Mouse (Mus musculus) heart, embryonic 13.5 days (tissue): ENCODE results near the gene Med29. TPM values are rescaled to one million over a fixed set of nuclear protein-coding genes. Genes with fewer than 3 reads are reported as not detected.
"Not testable (repeated sequence)": the region's sequence is repeated elsewhere in the genome, so short reads cannot be mapped to it uniquely, and the experiment has no call there.

Source experiments
- ATAC-seq: fragments of 200-750 bp; cut with Nextera tagmentation; 2 replicates; pipeline ENCODE4 v1.8.0; 2017; ENCODE audit warnings: moderate TSS enrichment; ENCODE audit not compliant: insufficient number of reproducible peaks, low FRiP score, low TSS enrichment; ENCODE audit errors: extremely low read depth
- H3K27ac ChIP-seq: fragments of 300-500 bp; sonication (generic); replicated peaks from 2 replicates; pipeline ENCODE4 v1.5.1; 2015; ENCODE audit warnings: moderate library complexity, mild to moderate bottlenecking, inconsistent platforms
- H3K27me3 ChIP-seq: fragments of 300-500 bp; sonication (generic); replicated peaks from 2 replicates; pipeline ENCODE4 v1.6.1; 2015; ENCODE audit warnings: mild to moderate bottlenecking, inconsistent platforms
- H3K36me3 ChIP-seq: fragments of 300-500 bp; sonication (generic); 2 replicates; pipeline ENCODE4 v1.6.1; 2015; ENCODE audit warnings: mild to moderate bottlenecking, inconsistent platforms
- H3K4me1 ChIP-seq: fragments of 300-500 bp; sonication (generic); 2 replicates; pipeline ENCODE4 v1.6.1; 2015; ENCODE audit warnings: inconsistent platforms
- H3K4me2 ChIP-seq: fragments of 300-500 bp; sonication (generic); 2 replicates; pipeline ENCODE4 v1.6.1; 2015; ENCODE audit warnings: inconsistent platforms, mild to moderate bottlenecking, moderate library complexity
- H3K4me3 ChIP-seq: fragments of 300-500 bp; sonication (generic); 2 replicates; pipeline ENCODE4 v1.5.1; 2015; ENCODE audit warnings: moderate library complexity, mild to moderate bottlenecking, inconsistent platforms
- H3K9ac ChIP-seq: fragments of 300-500 bp; sonication (generic); 2 replicates; pipeline ENCODE4 v1.6.1; 2015; ENCODE audit warnings: inconsistent platforms, mild to moderate bottlenecking, moderate library complexity
- H3K9me3 ChIP-seq: fragments of 300-500 bp; sonication (generic); 2 replicates; pipeline ENCODE4 v1.6.1; 2016; ENCODE audit warnings: inconsistent platforms
- WGBS: fragments of 180-500 bp; shearing (Covaris S2); methylation state at CpG from one replicate; pipeline ENCODE4 v1.1.7; 2015; ENCODE audit warnings: mixed read lengths; 5-methylcytosine and 5-hydroxymethylcytosine counted together
- polyA plus RNA-seq: library from polyadenylated mRNA; unstranded; fragments of >200 nt; fragmentation: Nextera tagmentation; extraction: Ambion mirVana; gene quantifications from 2 replicates; pipeline ENCODE4 v1.2.1, GENCODE M21; 2015

Med29 gene
- polyA plus RNA-seq, 1 experiment from 2014 or later: 49.9 TPM

DNA sequence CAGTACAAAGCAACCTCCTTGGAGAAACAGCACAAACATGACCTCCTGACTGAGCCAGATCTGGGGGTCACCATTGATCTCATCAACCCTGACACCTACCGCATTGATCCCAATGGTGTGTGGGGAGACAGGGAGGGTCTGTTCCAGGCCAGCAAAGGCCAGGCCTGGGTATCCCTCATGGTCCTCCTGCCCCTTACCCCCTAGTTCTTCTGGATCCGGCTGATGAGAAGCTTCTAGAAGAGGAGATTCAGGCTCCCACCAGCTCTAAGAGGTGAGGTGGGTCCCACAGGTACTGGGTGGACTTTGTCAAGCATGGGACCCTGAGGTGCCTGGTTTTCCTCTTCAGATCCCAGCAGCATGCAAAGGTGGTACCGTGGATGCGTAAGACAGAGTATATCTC, 2.9 kb upstream of the Med29 start:
- Histone ChIP-seq H3K9ac (no peak overlapping the region), H3K36me3 (peaks cover 66% of the 10 kb centered on the region), H3K27ac (no peak overlapping the region), H3K4me1 (peaks cover 16% of the 10 kb centered on the region), H3K9me3 (no peaks in the 10 kb centered on the region), H3K4me3 (no peak overlapping the region), H3K27me3 (no peaks in the 10 kb centered on the region), H3K4me2 (no peak overlapping the region)
- ATAC-seq: no peak
- 94% methylated on average over 4 of the region's 4 CpGs for WGBS

DNA sequence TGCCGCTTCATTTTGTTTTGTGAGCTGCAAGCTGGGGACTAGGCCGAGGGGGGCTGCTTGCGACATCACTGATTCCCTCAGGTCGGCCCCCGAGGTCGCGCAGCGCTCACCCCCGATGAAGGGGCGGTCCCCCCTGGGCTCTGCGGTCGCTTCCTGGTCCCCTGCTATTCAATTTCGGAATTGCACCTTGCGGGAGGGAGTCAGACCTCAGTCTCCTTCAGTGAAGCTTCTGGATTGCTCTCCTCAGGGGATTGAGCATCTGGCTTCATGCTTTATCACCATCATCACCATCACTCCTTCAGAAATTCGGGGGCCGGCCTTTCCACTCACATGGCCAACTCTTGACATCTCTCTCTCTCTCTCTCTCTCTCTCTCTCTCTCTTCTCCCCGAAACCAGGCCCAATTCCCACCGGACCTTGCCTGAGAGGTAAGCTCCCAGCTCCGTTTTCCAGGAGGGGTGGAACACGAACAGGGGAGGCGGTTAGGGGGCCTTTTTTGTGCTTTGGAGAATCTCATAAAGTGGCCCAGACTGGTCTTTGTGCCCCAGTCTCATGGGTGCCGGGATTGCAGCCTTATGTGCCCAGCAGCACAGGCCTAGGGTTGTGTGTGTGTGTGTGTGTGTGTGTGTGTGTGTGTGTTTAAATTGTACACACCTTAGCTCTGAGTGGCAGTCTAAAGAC, 904 bp upstream of the Med29 start:
- WGBS: 8% methylated on average over 22 of the region's 22 CpGs
- ATAC-seq: no peak
- H3K36me3 ChIP-seq: peaks cover 67% of the 10 kb centered on the region
- H3K27me3 ChIP-seq: no peaks in the 10 kb centered on the region
- peaks cover 16% of the 10 kb centered on the region for H3K4me1 ChIP-seq
- peak overlapping the region; percentile 75 for H3K4me3 ChIP-seq
- no peaks in the 10 kb centered on the region for H3K9me3 ChIP-seq
- peak overlapping the region; percentile 86 for H3K9ac ChIP-seq
- peak overlapping the region; percentile 82 for H3K4me2 ChIP-seq
- H3K27ac ChIP-seq: peak overlapping the region; percentile 76

DNA sequence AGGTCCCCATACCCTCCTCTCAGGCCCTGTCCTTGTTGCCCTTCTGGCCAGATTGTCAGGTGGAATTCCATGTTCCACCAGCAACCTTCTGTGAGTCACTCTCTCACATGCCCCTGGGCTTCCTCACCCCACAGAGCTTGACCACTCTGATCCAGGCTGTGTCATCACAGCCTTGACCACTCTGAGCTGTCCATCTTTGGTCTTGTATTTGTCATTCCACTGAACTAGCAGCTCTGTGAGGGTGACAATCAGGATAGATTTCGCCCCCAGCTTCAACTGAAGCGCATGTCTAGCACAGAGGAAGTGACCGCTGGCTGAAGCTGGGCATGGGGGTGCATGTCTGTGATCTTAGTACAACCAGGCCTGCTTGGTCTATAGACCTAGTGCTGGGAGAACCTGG, 2.2 kb downstream of the Med29 start:
- H3K4me3 ChIP-seq: no peak overlapping the region
- WGBS: 96% methylated on average over 3 of the region's 3 CpGs
- no peaks in the 10 kb centered on the region for H3K27me3 ChIP-seq
- no peaks in the 10 kb centered on the region for H3K9me3 ChIP-seq
- peaks cover 20% of the 10 kb centered on the region for H3K4me1 ChIP-seq
- ATAC-seq: no peak
- H3K9ac ChIP-seq: no peak overlapping the region
- peaks cover 59% of the 10 kb centered on the region for H3K36me3 ChIP-seq
- H3K4me2 ChIP-seq: no peak overlapping the region
- no peak overlapping the region for H3K27ac ChIP-seq

DNA sequence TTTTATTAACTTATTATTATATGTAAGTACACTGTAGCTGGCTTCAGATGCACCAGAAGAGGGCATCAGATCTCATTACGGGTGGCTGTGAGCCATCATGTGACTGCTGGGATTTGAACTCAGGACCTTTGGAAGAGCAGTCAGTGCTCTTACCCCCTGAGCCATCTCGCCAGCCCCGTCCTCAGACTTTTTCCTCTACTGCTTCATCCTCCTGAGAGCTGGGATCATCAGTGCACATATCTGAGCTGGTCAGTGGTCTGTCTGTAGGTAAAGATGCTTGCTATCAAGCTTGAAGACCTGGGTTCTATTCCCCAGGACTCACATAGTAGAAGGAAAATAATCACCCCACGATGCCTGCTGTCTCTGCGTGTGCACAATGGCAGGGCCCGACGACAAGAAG, 5.1 kb downstream of the Med29 start:
- not testable (repeated sequence) for H3K27ac ChIP-seq, H3K9me3 ChIP-seq, H3K4me2 ChIP-seq, H3K9ac ChIP-seq, H3K4me3 ChIP-seq, ATAC-seq, H3K27me3 ChIP-seq
- 84% methylated on average over 7 of the region's 7 CpGs for WGBS
- peaks cover 54% of the 10 kb centered on the region for H3K36me3 ChIP-seq
- H3K4me1 ChIP-seq: peaks cover 29% of the 10 kb centered on the region

DNA sequence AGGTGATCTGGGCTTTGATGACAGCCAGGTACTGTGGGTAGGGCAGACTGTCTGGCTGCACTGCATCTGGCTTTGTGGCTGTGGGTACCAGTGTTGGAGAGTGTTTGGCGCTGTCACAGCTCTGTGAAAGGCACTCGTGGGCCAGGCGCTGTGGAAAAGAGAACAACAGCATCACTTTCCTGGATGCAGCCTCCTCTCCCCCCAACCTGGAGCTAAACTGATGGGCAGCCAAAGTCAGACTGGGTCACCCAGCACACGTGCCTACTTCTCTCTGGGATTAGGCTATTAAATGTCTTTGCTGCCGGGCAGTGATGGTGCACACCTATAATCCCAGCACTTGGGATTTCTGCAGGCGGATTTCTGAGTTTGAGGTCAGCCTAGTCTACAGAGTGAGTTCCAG, 5.6 kb downstream of the Med29 start:
- ATAC-seq, H3K9ac ChIP-seq, H3K9me3 ChIP-seq, H3K27me3 ChIP-seq, H3K4me2 ChIP-seq, H3K27ac ChIP-seq, H3K4me3 ChIP-seq: not testable (repeated sequence)
- H3K4me1 ChIP-seq: peaks cover 31% of the 10 kb centered on the region
- H3K36me3 ChIP-seq: peaks cover 54% of the 10 kb centered on the region
- WGBS: 78% methylated on average over 6 of the region's 6 CpGs

DNA sequence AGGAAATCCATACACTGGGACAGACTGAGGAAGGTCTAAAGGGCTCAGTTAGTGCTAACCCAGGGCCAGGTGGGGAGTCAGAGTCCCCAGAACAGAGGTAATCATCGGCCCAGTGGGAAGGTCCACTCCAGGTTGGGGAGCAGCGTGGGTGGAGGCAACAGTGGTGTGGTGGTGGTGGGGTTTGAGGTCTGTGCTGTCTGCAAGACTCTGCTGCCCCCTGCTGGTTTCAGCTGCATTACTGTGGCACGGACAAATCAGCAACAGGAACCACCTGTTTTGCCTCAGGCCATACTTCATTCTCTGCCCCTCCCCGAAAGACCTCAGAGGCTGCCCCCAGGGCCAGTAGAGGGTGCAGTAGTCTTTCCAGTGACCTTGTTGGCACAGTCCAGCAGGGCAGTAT, 6.0 kb downstream of the Med29 start:
- H3K4me2 ChIP-seq: no peak overlapping the region
- no peaks in the 10 kb centered on the region for H3K9me3 ChIP-seq
- no peak overlapping the region for H3K27ac ChIP-seq
- H3K4me1 ChIP-seq: peaks cover 31% of the 10 kb centered on the region
- no peaks in the 10 kb centered on the region for H3K27me3 ChIP-seq
- H3K4me3 ChIP-seq: no peak overlapping the region
- H3K36me3 ChIP-seq: peaks cover 54% of the 10 kb centered on the region
- H3K9ac ChIP-seq: peak overlapping the region; percentile 24; the same call in 1 of the 2 replicates
- WGBS: 9% methylated on average over 4 of the region's 4 CpGs
- no peak for ATAC-seq

DNA sequence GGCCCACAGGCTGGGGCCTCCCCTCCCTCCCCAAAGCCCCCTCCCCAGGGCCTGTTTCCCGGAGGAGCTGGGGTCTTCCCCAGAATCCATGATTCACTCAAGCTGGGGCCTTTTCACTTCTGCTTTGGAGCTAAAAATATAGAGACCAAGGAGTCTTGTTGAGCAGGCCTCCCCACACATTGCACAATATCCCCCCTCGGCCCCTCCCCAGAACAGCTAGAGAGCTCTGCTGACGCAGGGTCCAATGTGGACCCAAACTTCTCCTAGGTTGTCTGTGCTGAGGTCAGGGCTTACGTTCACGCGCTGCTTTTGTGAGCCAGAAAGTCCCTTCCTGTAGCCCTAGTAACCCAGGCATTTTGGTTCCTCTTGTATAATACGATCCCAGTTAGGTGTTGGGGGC, 6.5 kb downstream of the Med29 start:
- 72% methylated on average over 7 of the region's 7 CpGs for WGBS
- peaks cover 54% of the 10 kb centered on the region for H3K36me3 ChIP-seq
- no peak overlapping the region for H3K27ac ChIP-seq

DNA sequence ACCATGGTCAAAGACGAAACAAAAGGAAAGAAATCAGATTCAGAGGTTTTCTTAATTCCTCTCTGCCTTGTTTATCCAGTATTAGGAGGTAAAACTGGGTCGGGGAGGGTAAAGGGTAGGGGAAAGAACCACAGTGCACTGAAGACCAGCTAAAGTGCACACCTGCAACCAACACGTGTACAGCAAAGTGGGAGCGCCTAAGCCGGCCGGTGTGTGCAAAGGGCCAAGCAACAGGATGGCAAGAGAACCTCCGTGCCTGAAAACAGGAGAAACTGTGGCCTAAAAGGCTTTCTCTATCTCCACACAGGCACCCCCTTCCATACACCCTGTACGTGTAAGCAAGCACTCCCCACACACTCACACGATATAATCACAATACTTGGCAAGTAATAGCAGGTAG, 7.3 kb downstream of the Med29 start:
- no peak overlapping the region for H3K4me3 ChIP-seq
- no peak for ATAC-seq
- H3K9ac ChIP-seq: no peak overlapping the region
- no peaks in the 10 kb centered on the region for H3K9me3 ChIP-seq
- peaks cover 41% of the 10 kb centered on the region for H3K4me1 ChIP-seq
- H3K4me2 ChIP-seq: no peak overlapping the region
- H3K27ac ChIP-seq: no peak overlapping the region
- no peaks in the 10 kb centered on the region for H3K27me3 ChIP-seq
- peaks cover 46% of the 10 kb centered on the region for H3K36me3 ChIP-seq
- 89% methylated on average over 9 of the region's 9 CpGs for WGBS

More for the DNA sequence above, 6.5 kb downstream of the Med29 start:
- H3K4me2 ChIP-seq: no peak overlapping the region
- H3K4me3 ChIP-seq: no peak overlapping the region
- peak overlapping the region; percentile 24; the same call in 1 of the 2 replicates for H3K9ac ChIP-seq
- no peaks in the 10 kb centered on the region for H3K9me3 ChIP-seq
- no peak for ATAC-seq
- peaks cover 33% of the 10 kb centered on the region for H3K4me1 ChIP-seq
- H3K27me3 ChIP-seq: no peaks in the 10 kb centered on the region

DNA sequence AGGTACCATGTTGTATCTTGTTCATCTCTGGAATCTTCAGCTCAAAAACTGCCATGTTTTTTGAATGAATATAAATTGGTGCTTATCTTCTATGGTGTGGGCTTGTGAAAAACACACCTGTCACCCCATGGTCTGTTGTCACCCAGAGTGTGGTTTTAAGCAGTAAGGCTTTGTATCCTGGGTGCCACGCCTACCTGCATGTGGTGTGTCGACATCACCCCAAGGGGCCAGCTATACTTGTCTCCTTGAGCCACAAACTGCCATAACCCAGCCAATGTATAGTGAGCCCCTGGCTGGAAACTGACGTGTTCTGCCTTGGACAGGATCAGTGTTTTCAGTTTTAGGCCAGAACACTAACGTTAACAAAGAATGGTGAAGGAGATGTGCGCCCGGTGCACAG, 8.3 kb downstream of the Med29 start:
- peak overlapping the region; percentile 88; the same call in 1 of the 2 replicates for H3K4me2 ChIP-seq
- ATAC-seq: no peak
- H3K36me3 ChIP-seq: peaks cover 36% of the 10 kb centered on the region
- no peak overlapping the region for H3K4me3 ChIP-seq
- 0 out of 2 replicates have a peak overlapping the region, but pooled peaks have one; percentile 5 for H3K27ac ChIP-seq
- peaks cover 51% of the 10 kb centered on the region for H3K4me1 ChIP-seq
- H3K27me3 ChIP-seq: no peaks in the 10 kb centered on the region
- H3K9me3 ChIP-seq: no peaks in the 10 kb centered on the region
- 84% methylated on average over 6 of the region's 6 CpGs for WGBS
- no peak overlapping the region for H3K9ac ChIP-seq

DNA sequence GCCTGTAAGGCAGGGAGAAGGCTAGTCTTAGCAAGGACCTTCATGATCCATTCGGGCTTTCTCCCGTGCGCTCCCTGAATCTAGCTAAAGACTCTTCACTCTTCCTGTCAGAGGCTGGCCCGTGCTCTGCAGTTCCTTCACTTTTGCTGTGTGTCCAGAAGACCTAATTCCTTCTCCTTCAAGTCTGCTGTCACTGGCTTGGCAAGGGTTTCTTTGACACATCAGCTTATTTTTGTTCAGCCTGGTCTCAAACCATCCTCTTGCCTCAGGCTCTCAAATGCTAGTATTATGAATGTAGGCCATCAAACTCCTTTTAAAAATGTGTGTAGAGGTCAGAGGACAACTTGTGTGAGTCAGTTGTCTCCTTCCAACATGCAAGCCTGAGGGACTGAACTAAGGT, 8.9 kb downstream of the Med29 start:
- no peak overlapping the region for H3K4me3 ChIP-seq
- no peaks in the 10 kb centered on the region for H3K9me3 ChIP-seq
- H3K27me3 ChIP-seq: no peaks in the 10 kb centered on the region
- H3K27ac ChIP-seq: peak overlapping the region; percentile 100
- H3K4me1 ChIP-seq: peaks cover 51% of the 10 kb centered on the region
- WGBS: 77% methylated on average over 4 of the region's 4 CpGs
- peak overlapping the region; percentile 88 for H3K4me2 ChIP-seq
- peaks cover 31% of the 10 kb centered on the region for H3K36me3 ChIP-seq
- ATAC-seq: no peak
- peak overlapping the region; percentile 85 for H3K9ac ChIP-seq

DNA sequence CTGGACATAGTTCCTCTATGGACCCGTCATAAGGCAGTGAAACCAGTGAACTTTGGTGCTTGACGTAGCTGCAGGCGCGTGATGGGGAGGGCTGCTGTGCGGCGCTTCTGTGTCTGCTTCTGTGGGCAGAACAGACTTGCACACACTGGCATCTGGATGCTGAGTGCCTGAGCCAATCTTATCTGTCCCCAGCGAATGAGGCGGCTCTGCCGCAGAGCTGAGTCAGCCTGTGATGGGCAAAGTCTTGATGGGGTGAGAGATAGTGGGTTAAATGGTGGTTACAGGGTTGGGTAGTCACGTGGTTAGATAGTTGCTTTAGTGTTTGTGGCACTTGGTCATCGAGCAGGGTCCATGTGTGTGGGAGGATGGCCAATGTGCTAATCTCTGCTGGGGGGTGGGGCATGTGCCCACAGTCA, 9.5 kb downstream of the Med29 start:
- Histone ChIP-seq H3K9me3 (no peaks in the 10 kb centered on the region), H3K27ac (peak overlapping the region; percentile 100), H3K4me3 (peak overlapping the region; percentile 46), H3K9ac (peak overlapping the region; percentile 85), H3K4me1 (peaks cover 54% of the 10 kb centered on the region), H3K4me2 (peak overlapping the region; percentile 88), H3K27me3 (no peaks in the 10 kb centered on the region), H3K36me3 (peaks cover 26% of the 10 kb centered on the region)
- 9% methylated on average over 11 of the region's 11 CpGs for WGBS
- peak; percentile 38 for ATAC-seq

DNA sequence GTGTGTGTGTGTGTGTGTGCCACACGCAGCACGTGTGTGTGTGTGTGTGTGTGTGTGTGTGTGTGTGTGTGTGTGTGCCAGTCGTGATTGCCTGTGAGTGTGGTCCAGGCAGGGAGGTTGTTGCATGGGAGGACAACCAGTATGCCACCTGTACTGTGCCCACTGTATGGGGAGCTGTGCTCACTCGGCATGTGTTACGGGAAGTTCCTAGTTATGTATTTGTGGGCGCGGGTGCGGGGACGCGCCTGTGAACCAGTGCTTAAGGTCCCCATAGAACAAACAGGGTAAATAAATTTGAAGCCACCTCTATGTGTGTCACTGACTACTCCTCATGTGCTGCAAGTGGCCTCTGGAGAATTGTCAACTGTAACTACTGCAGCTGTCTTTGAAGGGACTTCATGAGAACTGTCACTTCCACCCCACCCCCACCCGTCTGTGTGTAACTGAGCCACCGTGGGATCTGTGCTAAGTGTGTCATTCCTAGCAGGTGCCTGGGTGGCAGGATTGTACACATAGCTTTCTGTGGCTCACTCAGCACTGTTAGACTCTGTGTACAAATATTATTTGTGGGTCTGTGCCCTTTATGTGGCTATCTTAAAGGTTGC, 10.1 kb downstream of the Med29 start:
- Histone ChIP-seq H3K9me3 (no peaks in the 10 kb centered on the region), H3K4me1 (peaks cover 60% of the 10 kb centered on the region), H3K4me2 (peak overlapping the region; percentile 88), H3K4me3 (peak overlapping the region; percentile 46), H3K9ac (peak overlapping the region; percentile 85), H3K27me3 (no peaks in the 10 kb centered on the region), H3K36me3 (peaks cover 26% of the 10 kb centered on the region), H3K27ac (peak overlapping the region; percentile 100)
- 41% methylated on average over 9 of the region's 12 CpGs for WGBS
- ATAC-seq: no peak
